Mouse (Mus musculus) MEL (cell line): ENCODE data around the gene Prkag2.
"Not testable (repeated sequence)": the region's sequence is repeated elsewhere in the genome, so short reads cannot be mapped to it uniquely, and the experiment has no call there.

ENCODE experiments used
- CHD2 ChIP-seq: IDR thresholded peaks from 2 replicates; pipeline ENCODE4 v1.6.1; 2011; ENCODE audit warnings: low read length, improper control_type of control experiment
- CTCF ChIP-seq, 3 experiments: IDR thresholded peaks in 2 of 3; conservative IDR thresholded peaks in 1 of 3; 2 replicates each; pipeline ENCODE4 v1.5.1; 2011 to 2012; ENCODE audit warnings: low read length in 3 of 3, low read depth in 2 of 3, mild to moderate bottlenecking in 2 of 3, improper control_type of control experiment in 1 of 3, inconsistent platforms in 1 of 3, mixed read lengths in 1 of 3, moderate library complexity in 1 of 3; ENCODE audit not compliant: control insufficient read depth in 1 of 3, insufficient read depth in 1 of 3, poor library complexity in 1 of 3, severe bottlenecking in 1 of 3
- EP300 ChIP-seq, 2 experiments: IDR thresholded peaks; 2 replicates each; pipeline ENCODE4 v1.6.1; 2011; ENCODE audit warnings: improper control_type of control experiment in 2 of 2, low read length in 2 of 2, low read depth in 1 of 2, mild to moderate bottlenecking in 1 of 2
- GATA1 ChIP-seq: IDR thresholded peaks from 2 replicates; pipeline ENCODE4 v1.6.1; 2011; ENCODE audit warnings: low read depth, low read length, improper control_type of control experiment
- JUND ChIP-seq: IDR thresholded peaks from 2 replicates; pipeline ENCODE4 v1.6.1; 2011; ENCODE audit warnings: low read depth, mild to moderate bottlenecking, improper control_type of control experiment, low read length
- MAX ChIP-seq: IDR thresholded peaks from 2 replicates; pipeline ENCODE4 v1.6.1; 2011; ENCODE audit warnings: low read length, improper control_type of control experiment
- NELFE ChIP-seq: IDR thresholded peaks from 2 replicates; pipeline ENCODE4 v1.6.1; 2011; ENCODE audit warnings: low read depth, low read length, improper control_type of control experiment
- NRF1 ChIP-seq: IDR thresholded peaks from 2 replicates; pipeline ENCODE4 v1.6.1; 2014; ENCODE audit warnings: low read depth, mild to moderate bottlenecking, inconsistent platforms, low read length, improper control_type of control experiment, moderate library complexity; ENCODE audit not compliant: poor library complexity, insufficient read depth, severe bottlenecking
- POLR2A ChIP-seq, 2 experiments: IDR thresholded peaks; 2 replicates each; pipeline ENCODE4 v1.6.1; 2011 to 2012; ENCODE audit warnings: low read length in 2 of 2, mild to moderate bottlenecking in 2 of 2, control low read depth in 1 of 2, improper control_type of control experiment in 1 of 2, low read depth in 1 of 2, moderate library complexity in 1 of 2; ENCODE audit not compliant: control insufficient read depth in 1 of 2, insufficient read depth in 1 of 2, poor library complexity in 1 of 2
- SMC3 ChIP-seq: IDR thresholded peaks from 2 replicates; pipeline ENCODE4 v1.6.1; 2011; ENCODE audit warnings: low read depth, low read length, improper control_type of control experiment
- UBTF ChIP-seq: IDR thresholded peaks from 2 replicates; pipeline ENCODE4 v1.6.1; 2012; ENCODE audit warnings: low read depth, mild to moderate bottlenecking, inconsistent platforms, low read length, improper control_type of control experiment, moderate library complexity, borderline replicate concordance; ENCODE audit not compliant: insufficient read depth
- USF1 ChIP-seq: IDR thresholded peaks from 2 replicates; pipeline ENCODE4 v1.6.1; 2014; ENCODE audit warnings: low read depth, mild to moderate bottlenecking, inconsistent platforms, low read length, improper control_type of control experiment, moderate library complexity
- ZC3H11A ChIP-seq: IDR thresholded peaks from 2 replicates; pipeline ENCODE4 v1.6.1; 2012; ENCODE audit warnings: low read depth, mild to moderate bottlenecking, inconsistent platforms, low read length, improper control_type of control experiment
- ZMIZ1 ChIP-seq: IDR thresholded peaks from 2 replicates; pipeline ENCODE4 v1.6.1; 2012; ENCODE audit warnings: low read depth, mild to moderate bottlenecking, inconsistent platforms, low read length, improper control_type of control experiment, moderate library complexity

DNA sequence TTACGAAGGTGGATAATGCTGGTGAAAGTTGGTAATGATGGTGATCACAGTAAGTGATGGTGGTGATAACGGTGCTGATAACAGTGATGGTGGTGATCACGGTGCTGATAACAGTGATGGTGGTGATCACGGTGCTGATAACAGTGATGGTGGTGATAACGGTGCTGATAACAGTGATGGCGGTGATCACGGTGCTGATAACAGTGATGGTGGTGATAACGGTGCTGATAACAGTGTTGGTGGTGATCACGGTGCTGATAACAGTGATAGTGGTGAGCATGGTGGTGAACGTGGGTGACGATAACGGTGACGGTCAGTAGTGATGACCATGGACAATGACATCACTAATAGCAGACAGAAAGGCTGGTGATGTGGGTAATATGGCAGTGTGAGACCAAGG, 23.2 kb downstream of the Prkag2 start:
- not testable (repeated sequence) for TF ChIP-seq SMC3; NRF1; ZC3H11A; ZMIZ1; EP300 (IDR thresholded peaks at IDR 0.05; ENCODE audit: low read depth in 1 of 2, low read length in 2 of 2); CHD2; CTCF (IDR thresholded peaks at IDR 0.05 in 2 of 3, conservative IDR thresholded peaks at IDR 0.05 in 1 of 3; ENCODE audit: control insufficient read depth in 1 of 3, insufficient read depth in 1 of 3, low read depth in 2 of 3, low read length in 3 of 3, poor library complexity in 1 of 3, severe bottlenecking in 1 of 3); USF1; MAX; JUND; UBTF; NELFE; POLR2A (IDR thresholded peaks at IDR 0.05; ENCODE audit: control insufficient read depth in 1 of 2, insufficient read depth in 1 of 2, low read depth in 1 of 2, low read length in 2 of 2, poor library complexity in 1 of 2)
- TF ChIP-seq GATA1 = peak; percentile 87
